Mouse (Mus musculus): ENCODE measurements around the gene Cdc20b. TPM values are rescaled to one million over a fixed set of nuclear protein-coding genes. Genes with fewer than 3 reads are reported as not detected.
"Not testable (repeated sequence)": the region's sequence is repeated elsewhere in the genome, so short reads cannot be mapped to it uniquely, and the experiment has no call there.

Gene Cdc20b
- not detected in 2 replicates for total RNA-seq (2015; ENCODE audit: low replicate concordance)
- total RNA-seq (2017; ENCODE audit: low replicate concordance), result not detected in 2 replicates

GRCm38 (mm10) chr13:113034950-113035421, at the start of gene Cdc20b:
Gene Cdc20b, plus strand, starts transcription at chr13:113035111.
- ATAC-seq (replicated peaks; ENCODE audit: low FRiP score, poor library complexity, severe bottlenecking), result 0 out of 2 replicates have a peak, but pooled peaks have one; percentile 28

GRCm38 (mm10) chr13:112985605-112986450, 49.1 kb upstream of the Cdc20b start:
- no peak for ATAC-seq (replicated peaks; ENCODE audit: low FRiP score, poor library complexity, severe bottlenecking)

GRCm38 (mm10) chr13:112986451-112986950, 48.4 kb upstream of the Cdc20b start:
- ATAC-seq (replicated peaks; ENCODE audit: low FRiP score, poor library complexity, severe bottlenecking), result no peak

GRCm38 (mm10) chr13:112987532-112987943, 47.4 kb upstream of the Cdc20b start, which contains the start of gene Ccno:
Gene Ccno, plus strand, starts transcription at chr13:112987802.
- 0 out of 2 replicates have a peak, but pooled peaks have one; percentile 26 for ATAC-seq (replicated peaks; ENCODE audit: low FRiP score, poor library complexity, severe bottlenecking)

GRCm38 (mm10) chr13:112987991-112988390, 46.9 kb upstream of the Cdc20b start:
- no peak for ATAC-seq (replicated peaks; ENCODE audit: low FRiP score, poor library complexity, severe bottlenecking)

GRCm38 (mm10) chr13:112988866-112989265, 46.0 kb upstream of the Cdc20b start:
- ATAC-seq (replicated peaks; ENCODE audit: low FRiP score, poor library complexity, severe bottlenecking), result no peak

- no peak for ATAC-seq (replicated peaks; ENCODE audit: low FRiP score, poor library complexity, severe bottlenecking)
Measured at GRCm38 (mm10) chr13:112989541-112989940, 45.4 kb upstream of the Cdc20b start.

- no peak for ATAC-seq (replicated peaks; ENCODE audit: low FRiP score, poor library complexity, severe bottlenecking)
Measured at GRCm38 (mm10) chr13:112990346-112990745, 44.6 kb upstream of the Cdc20b start.

- no peak for ATAC-seq (replicated peaks; ENCODE audit: low FRiP score, poor library complexity, severe bottlenecking)
Measured at GRCm38 (mm10) chr13:112993531-112994152, 41.3 kb upstream of the Cdc20b start, which contains the start of gene Mcidas. Gene Mcidas, plus strand, starts transcription at chr13:112993845.

GRCm38 (mm10) chr13:112994191-112994590, 40.7 kb upstream of the Cdc20b start:
- peak; percentile 75 for ATAC-seq (replicated peaks; ENCODE audit: low FRiP score, poor library complexity, severe bottlenecking)

GRCm38 (mm10) chr13:112996407-112996806, 38.5 kb upstream of the Cdc20b start:
- no peak for ATAC-seq (replicated peaks; ENCODE audit: low FRiP score, poor library complexity, severe bottlenecking)

GRCm38 (mm10) chr13:112997369-112997768, 37.5 kb upstream of the Cdc20b start:
- no peak for ATAC-seq (replicated peaks; ENCODE audit: low FRiP score, poor library complexity, severe bottlenecking)

GRCm38 (mm10) chr13:112998427-112999201, 36.3 kb upstream of the Cdc20b start:
- ATAC-seq (replicated peaks; ENCODE audit: low FRiP score, poor library complexity, severe bottlenecking), result no peak

GRCm38 (mm10) chr13:113000090-113000489, 34.8 kb upstream of the Cdc20b start:
- ATAC-seq (replicated peaks; ENCODE audit: low FRiP score, poor library complexity, severe bottlenecking), result no peak

GRCm38 (mm10) chr13:113000576-113001318, 34.2 kb upstream of the Cdc20b start:
- no peak for ATAC-seq (replicated peaks; ENCODE audit: low FRiP score, poor library complexity, severe bottlenecking)

GRCm38 (mm10) chr13:113012683-113013082, 22.2 kb upstream of the Cdc20b start:
- ATAC-seq (replicated peaks; ENCODE audit: low FRiP score, poor library complexity, severe bottlenecking), result no peak

GRCm38 (mm10) chr13:113013174-113013953, 21.5 kb upstream of the Cdc20b start:
- ATAC-seq (replicated peaks; ENCODE audit: low FRiP score, poor library complexity, severe bottlenecking), result not testable (repeated sequence)

- ATAC-seq (replicated peaks; ENCODE audit: low FRiP score, poor library complexity, severe bottlenecking), result no peak
Measured at GRCm38 (mm10) chr13:113021521-113021920, 13.4 kb upstream of the Cdc20b start.
